Mouse (Mus musculus): ENCODE results near the gene Ndrg3. TPM values are rescaled to one million over a fixed set of nuclear protein-coding genes. Genes with fewer than 3 reads are reported as not detected.

Ndrg3 gene
- polyA plus RNA-seq, 2 experiments: 29.2 to 31.7 TPM

- H3K9me3 ChIP-seq (ENCODE audit: control insufficient read depth, low read length): no peaks in the 10 kb centered on the region
- no peaks in the 10 kb centered on the region for H3K27me3 ChIP-seq (ENCODE audit: control insufficient read depth, insufficient read depth, low read length)
- no peak overlapping the region for H3K27ac ChIP-seq
- WGBS (ENCODE audit: insufficient replicate concordance): 59% methylated on average over 7 of the region's 7 CpGs
- ATAC-seq (ENCODE audit: insufficient read depth) (no peak), DNase-seq (ENCODE audit: low read depth in 3 of 3, low spot score in 3 of 3) (no peak)
- no peaks in the 10 kb centered on the region for H3K36me3 ChIP-seq (replicated peaks; ENCODE audit: control insufficient read depth, insufficient read depth, low read depth)
- TF ChIP-seq EP300 (IDR thresholded peaks at IDR 0.05; ENCODE audit: low read depth) (no peak), CTCF (IDR thresholded peaks at IDR 0.05; ENCODE audit: low read depth) (no peak)
- no peak overlapping the region for H3K4me2 ChIP-seq (ENCODE audit: low read depth)
- H3K4me3 ChIP-seq (ENCODE audit: insufficient read depth in 1 of 2, low read depth in 2 of 2, low read length in 2 of 2): no peak overlapping the region
- H3K4me1 ChIP-seq (replicated peaks; ENCODE audit: control insufficient read depth in 2 of 2, insufficient read depth in 2 of 2, low read length in 1 of 2): peaks cover 0 to 5% of the 10 kb centered on the region in 2 experiments; a peak in 2 of 4 replicates
- H3K9ac ChIP-seq (replicated peaks): no peak overlapping the region
These were observed 21.6 kb downstream of the Ndrg3 start for GRCm38 (mm10) chr2:156970253-156970652.

- 81% methylated on average over 4 of the region's 4 CpGs for WGBS (ENCODE audit: insufficient replicate concordance)
These were observed 23.4 kb downstream of the Ndrg3 start for GRCm38 (mm10) chr2:156968501-156968900.

GRCm38 (mm10) chr2:156967388-156967787 lies 24.5 kb downstream of the Ndrg3 start:
- DNase-seq (ENCODE audit: low read depth in 3 of 3, low spot score in 3 of 3) (no peak), ATAC-seq (ENCODE audit: insufficient read depth) (no peak)
- H3K9me3 ChIP-seq (ENCODE audit: control insufficient read depth, low read length): no peaks in the 10 kb centered on the region
- H3K36me3 ChIP-seq (replicated peaks; ENCODE audit: control insufficient read depth, insufficient read depth, low read depth): no peaks in the 10 kb centered on the region; the same call in 1 of the 2 replicates
- peaks cover 0 to 2% of the 10 kb centered on the region in 2 experiments; a peak in 1 of 4 replicates for H3K4me1 ChIP-seq (replicated peaks; ENCODE audit: control insufficient read depth in 2 of 2, insufficient read depth in 2 of 2, low read length in 1 of 2)
- no peak overlapping the region for H3K4me3 ChIP-seq (ENCODE audit: insufficient read depth in 1 of 2, low read depth in 2 of 2, low read length in 2 of 2)
- no peaks in the 10 kb centered on the region for H3K27me3 ChIP-seq (ENCODE audit: control insufficient read depth, insufficient read depth, low read length)
- no peak overlapping the region for H3K27ac ChIP-seq
- TF ChIP-seq EP300 (IDR thresholded peaks at IDR 0.05; ENCODE audit: low read depth) (no peak), CTCF (IDR thresholded peaks at IDR 0.05; ENCODE audit: low read depth) (no peak)
- H3K4me2 ChIP-seq (ENCODE audit: low read depth): no peak overlapping the region
- WGBS (ENCODE audit: insufficient replicate concordance): 62% methylated on average over 6 of the region's 6 CpGs
- no peak overlapping the region for H3K9ac ChIP-seq (replicated peaks)

More at GRCm38 (mm10) chr2:156968501-156968900, 23.4 kb downstream of the Ndrg3 start:
- Histone ChIP-seq H3K27ac (no peak overlapping the region), H3K9me3 (ENCODE audit: control insufficient read depth, low read length) (no peaks in the 10 kb centered on the region), H3K4me3 (ENCODE audit: insufficient read depth in 1 of 2, low read depth in 2 of 2, low read length in 2 of 2) (no peak overlapping the region), H3K9ac (replicated peaks) (no peak overlapping the region), H3K36me3 (replicated peaks; ENCODE audit: control insufficient read depth, insufficient read depth, low read depth) (no peaks in the 10 kb centered on the region; the same call in 1 of the 2 replicates), H3K4me1 (replicated peaks; ENCODE audit: control insufficient read depth in 2 of 2, insufficient read depth in 2 of 2, low read length in 1 of 2) (peaks cover 0 to 2% of the 10 kb centered on the region in 2 experiments; a peak in 1 of 4 replicates), H3K4me2 (ENCODE audit: low read depth) (no peak overlapping the region), H3K27me3 (ENCODE audit: control insufficient read depth, insufficient read depth, low read length) (no peaks in the 10 kb centered on the region)
- DNase-seq (ENCODE audit: low read depth in 3 of 3, low spot score in 3 of 3): no peak
- no peak for TF ChIP-seq EP300 (IDR thresholded peaks at IDR 0.05; ENCODE audit: low read depth)
- TF ChIP-seq CTCF (IDR thresholded peaks at IDR 0.05; ENCODE audit: low read depth): no peak
- no peak for ATAC-seq (ENCODE audit: insufficient read depth)

- no peak overlapping the region for H3K9ac ChIP-seq (replicated peaks)
- ATAC-seq (ENCODE audit: insufficient read depth): no peak
- H3K4me3 ChIP-seq (ENCODE audit: insufficient read depth in 1 of 2, low read depth in 2 of 2, low read length in 2 of 2): no peak overlapping the region
- WGBS (ENCODE audit: insufficient replicate concordance): 88% methylated on average over 7 of the region's 7 CpGs
- no peaks in the 10 kb centered on the region for H3K9me3 ChIP-seq (ENCODE audit: control insufficient read depth, low read length)
- no peak for DNase-seq (ENCODE audit: low read depth in 3 of 3, low spot score in 3 of 3)
- H3K4me1 ChIP-seq (replicated peaks; ENCODE audit: control insufficient read depth in 2 of 2, insufficient read depth in 2 of 2, low read length in 1 of 2): peaks cover 0 to 11% of the 10 kb centered on the region in 2 experiments
- no peak overlapping the region for H3K27ac ChIP-seq
- H3K36me3 ChIP-seq (replicated peaks; ENCODE audit: control insufficient read depth, insufficient read depth, low read depth): no peaks in the 10 kb centered on the region; the same call in 1 of the 2 replicates
- no peaks in the 10 kb centered on the region for H3K27me3 ChIP-seq (ENCODE audit: control insufficient read depth, insufficient read depth, low read length)
- TF ChIP-seq EP300 (IDR thresholded peaks at IDR 0.05; ENCODE audit: low read depth): no peak
- TF ChIP-seq CTCF (IDR thresholded peaks at IDR 0.05; ENCODE audit: low read depth): no peak
- no peak overlapping the region for H3K4me2 ChIP-seq (ENCODE audit: low read depth)
These were observed 28.0 kb downstream of the Ndrg3 start for GRCm38 (mm10) chr2:156963891-156964290.

- TF ChIP-seq CTCF (IDR thresholded peaks at IDR 0.05; ENCODE audit: low read depth) (no peak), EP300 (IDR thresholded peaks at IDR 0.05; ENCODE audit: low read depth) (peak; percentile 23; the same call in 1 of the 2 replicates)
- Histone ChIP-seq H3K36me3 (replicated peaks; ENCODE audit: control insufficient read depth, insufficient read depth, low read depth) (peaks cover 3% of the 10 kb centered on the region), H3K9ac (replicated peaks) (peak overlapping the region; percentile 15), H3K9me3 (ENCODE audit: control insufficient read depth, low read length) (no peaks in the 10 kb centered on the region), H3K4me2 (ENCODE audit: low read depth) (peak overlapping the region; percentile 41), H3K27ac (peak overlapping the region; percentile 79), H3K4me3 (ENCODE audit: insufficient read depth in 1 of 2, low read depth in 2 of 2, low read length in 2 of 2) (no peak overlapping the region), H3K27me3 (ENCODE audit: control insufficient read depth, insufficient read depth, low read length) (no peaks in the 10 kb centered on the region), H3K4me1 (replicated peaks; ENCODE audit: control insufficient read depth in 2 of 2, insufficient read depth in 2 of 2, low read length in 1 of 2) (peaks cover 35 to 39% of the 10 kb centered on the region in 2 experiments)
- ATAC-seq (ENCODE audit: insufficient read depth): peak; percentile 78
- WGBS (ENCODE audit: insufficient replicate concordance): 24% methylated on average over 9 of the region's 9 CpGs
- peak; percentile 54 to 55 (median 54) for DNase-seq (ENCODE audit: low read depth in 3 of 3, low spot score in 3 of 3)
These were observed 33.2 kb downstream of the Ndrg3 start for GRCm38 (mm10) chr2:156958496-156959252.
